Mouse (Mus musculus): ENCODE measurements around the gene Rmi2.

Gene Rmi2

DNA sequence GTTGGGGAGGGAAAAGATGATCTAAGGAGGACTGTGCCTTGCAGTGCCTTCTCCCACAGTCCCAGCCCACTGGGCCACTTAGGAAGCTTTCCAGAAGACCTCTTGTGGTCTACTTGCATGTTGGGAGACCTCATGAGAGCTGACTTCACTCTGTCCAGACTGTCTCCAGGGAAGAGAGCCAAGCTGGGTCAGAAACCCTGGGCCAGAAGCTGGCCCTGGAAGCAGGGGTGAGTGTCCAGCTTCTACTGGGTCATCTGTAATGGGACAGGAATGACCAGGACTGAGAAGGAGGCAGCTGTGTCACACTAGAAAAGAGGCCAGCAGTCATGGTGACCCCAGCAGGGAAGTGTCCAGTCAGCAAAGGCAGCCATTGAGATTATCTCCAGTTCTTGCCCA lies 30.7 kb downstream of the Rmi2 start:
- no peak for DNase-seq (ENCODE audit: low spot score in 2 of 2)

DNA sequence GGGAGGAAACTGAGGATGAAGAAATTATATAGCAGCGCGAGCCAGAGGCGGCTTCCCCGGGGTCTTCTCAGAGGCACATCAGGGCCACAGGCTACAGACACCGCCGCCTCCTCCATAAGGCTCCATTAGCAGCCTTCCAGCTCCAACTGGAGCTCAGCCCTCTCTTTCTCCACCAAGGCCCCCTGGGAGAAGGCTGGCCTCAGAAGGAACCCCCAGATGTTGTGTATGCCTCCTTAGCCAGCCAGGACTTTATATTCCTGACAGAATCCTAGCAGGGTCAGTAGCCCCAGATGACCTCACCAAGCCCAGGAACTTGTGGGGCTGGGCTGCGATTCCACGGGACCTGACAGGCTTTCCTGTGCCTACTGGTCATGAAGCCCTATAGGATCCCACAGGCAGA lies 32.0 kb downstream of the Rmi2 start:
- no peak for DNase-seq (ENCODE audit: low spot score in 2 of 2)

DNA sequence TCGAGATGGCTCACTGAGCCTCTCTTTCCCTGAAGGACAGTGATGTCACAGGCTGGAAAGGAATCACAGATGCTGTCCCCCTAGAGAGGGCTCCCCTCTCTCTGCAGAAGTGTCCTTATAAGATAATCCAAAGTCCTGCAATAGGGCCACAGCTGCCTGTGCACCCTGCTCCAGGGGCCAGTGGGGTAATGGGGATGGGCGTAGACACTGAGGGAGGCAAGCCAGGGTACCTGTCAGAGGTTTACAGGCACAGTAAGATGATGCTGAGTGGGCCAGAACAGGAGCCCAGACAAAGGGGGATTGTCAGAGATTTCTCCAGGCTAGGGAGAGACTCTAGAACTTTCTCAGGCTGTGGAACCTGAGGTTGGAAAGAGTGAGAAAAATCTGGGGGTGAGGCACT lies 32.6 kb downstream of the Rmi2 start:
- no peak for DNase-seq (ENCODE audit: low spot score in 2 of 2)

DNA sequence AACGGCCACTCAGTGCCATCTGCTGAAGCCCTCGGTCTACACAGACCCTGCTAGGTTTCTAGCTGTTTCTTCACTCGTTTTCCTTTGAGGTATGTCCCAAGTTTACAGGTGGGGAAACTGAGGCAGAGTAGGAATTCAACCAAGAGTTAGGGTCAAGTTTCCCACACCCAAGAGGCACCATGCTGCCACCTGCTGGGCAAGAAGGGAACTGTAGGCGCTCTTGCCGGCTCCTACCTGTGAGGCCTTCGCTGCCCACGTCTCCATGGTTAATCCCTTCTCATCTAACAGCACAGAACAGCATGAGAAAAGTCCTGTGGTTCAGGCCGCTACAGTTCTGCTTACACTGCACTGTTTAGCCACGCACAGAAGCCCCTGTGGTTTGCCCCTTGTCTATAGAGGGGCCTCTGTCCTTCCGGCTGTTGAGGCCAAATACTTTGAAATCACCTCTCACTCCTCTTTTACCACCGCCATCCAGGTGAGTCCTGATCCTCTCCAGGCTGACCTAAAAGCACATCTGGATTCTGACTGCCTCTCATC lies 33.1 kb downstream of the Rmi2 start:
- DNase-seq (ENCODE audit: low spot score in 2 of 2): peak; percentile 31 to 77

DNA sequence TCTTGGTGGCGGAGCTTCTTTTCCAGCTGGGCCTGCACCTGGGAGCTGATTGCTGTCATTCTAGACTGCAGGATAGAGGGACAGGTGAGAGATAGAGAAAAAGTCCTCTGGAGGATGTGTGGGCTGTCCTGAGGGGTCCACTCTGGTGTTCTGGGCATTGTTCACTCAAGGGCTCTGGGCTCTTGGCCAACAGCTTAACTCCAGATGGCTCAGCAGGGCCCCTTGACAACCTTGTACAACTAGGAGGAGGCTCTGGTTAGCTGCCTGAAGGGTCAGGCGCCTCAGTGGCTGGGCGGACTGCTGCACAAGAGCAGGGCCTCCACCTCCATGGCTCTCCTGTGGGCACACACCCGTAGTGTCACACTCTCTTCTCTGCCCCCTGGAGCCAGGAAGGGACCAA lies 36.1 kb downstream of the Rmi2 start:
- DNase-seq (ENCODE audit: low spot score in 2 of 2): no peak

DNA sequence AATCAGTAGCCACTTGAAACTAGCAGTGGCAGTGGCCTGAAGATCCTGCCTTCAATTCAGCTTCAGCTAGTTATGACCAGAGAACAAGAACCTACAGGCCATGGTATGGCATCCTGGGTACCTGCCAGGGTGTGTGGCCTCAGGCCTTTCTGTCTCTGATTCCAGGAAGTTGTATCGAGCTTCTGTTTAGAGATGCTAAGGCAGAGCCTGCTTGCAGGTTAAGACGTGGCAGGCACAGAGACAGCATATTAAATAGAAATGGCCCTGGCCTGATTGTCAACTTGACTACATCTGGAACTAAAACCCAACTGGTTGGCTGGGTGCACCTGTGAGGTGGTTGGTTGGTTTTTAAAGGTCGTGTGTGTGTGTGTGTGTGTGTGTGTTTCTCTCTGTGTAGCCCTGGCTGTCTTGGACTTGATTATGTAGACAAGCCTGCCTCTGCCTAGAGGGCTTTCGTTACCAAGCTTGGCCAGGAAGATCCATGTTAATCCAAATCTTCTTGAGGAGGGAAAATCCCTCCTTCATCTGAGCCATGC lies 38.0 kb downstream of the Rmi2 start:
- no peak for DNase-seq (ENCODE audit: low spot score in 2 of 2)

DNA sequence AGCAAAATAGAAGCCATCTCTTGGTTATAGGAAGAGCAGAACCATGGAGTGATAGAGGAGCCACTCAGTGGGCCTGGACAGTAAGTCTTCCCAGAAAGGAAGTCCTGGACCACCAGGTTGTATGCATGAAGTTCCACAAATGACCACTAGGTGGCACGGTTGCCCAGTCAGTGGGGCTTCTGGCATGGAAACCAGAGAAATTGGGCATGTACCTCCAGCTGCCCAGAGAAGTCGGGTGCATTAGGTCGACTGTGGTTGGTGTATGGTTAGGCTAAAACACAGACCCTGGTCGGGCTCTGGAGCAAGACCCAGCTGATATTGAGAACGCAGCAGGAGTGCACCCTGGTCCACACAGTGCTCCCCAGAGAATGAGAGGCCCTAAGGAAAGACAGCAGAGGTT lies 38.8 kb downstream of the Rmi2 start:
- peak; percentile 74 to 91 for DNase-seq (ENCODE audit: low spot score in 2 of 2)

DNA sequence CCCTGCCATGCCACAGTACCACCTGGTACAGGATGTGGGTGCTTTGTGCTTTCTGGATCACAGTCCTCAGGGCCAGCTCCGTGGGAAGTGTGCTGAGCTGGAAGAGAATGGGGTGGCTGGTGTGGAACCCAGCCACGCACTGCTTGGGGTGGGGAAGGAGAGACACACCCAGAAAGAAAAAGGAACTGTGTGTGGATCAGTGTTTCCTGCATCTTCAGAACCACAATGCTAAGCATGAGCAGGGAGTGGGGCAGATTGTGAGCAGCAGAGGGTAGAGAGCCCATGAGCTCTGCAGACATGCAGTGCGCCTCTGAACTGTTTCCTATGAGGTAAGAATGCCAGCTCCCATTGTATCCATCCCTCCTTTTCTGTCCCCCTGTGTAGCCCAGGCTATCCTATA lies 43.4 kb downstream of the Rmi2 start:
- DNase-seq (ENCODE audit: low spot score in 2 of 2): no peak

DNA sequence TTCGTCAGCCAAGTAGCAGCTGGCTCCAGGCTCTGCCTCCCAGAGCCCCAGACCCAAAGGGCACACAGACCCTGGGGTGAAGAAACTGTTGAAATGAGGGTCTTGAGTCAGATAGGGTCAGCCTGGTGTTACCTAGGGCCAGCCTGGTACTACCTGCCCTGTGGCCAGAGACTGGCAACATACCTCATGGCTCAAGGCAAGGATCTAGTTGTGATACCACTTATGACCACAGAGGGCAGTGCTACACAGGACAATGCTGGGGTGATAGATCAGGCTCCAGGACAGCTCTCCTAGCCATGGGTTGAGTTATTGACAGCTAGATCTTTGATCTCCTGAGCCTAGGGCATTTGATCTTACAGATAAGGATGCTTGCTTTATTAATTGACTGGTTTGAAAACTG lies 44.6 kb downstream of the Rmi2 start:
- peak; percentile 39 to 67 for DNase-seq (ENCODE audit: low spot score in 2 of 2)

DNA sequence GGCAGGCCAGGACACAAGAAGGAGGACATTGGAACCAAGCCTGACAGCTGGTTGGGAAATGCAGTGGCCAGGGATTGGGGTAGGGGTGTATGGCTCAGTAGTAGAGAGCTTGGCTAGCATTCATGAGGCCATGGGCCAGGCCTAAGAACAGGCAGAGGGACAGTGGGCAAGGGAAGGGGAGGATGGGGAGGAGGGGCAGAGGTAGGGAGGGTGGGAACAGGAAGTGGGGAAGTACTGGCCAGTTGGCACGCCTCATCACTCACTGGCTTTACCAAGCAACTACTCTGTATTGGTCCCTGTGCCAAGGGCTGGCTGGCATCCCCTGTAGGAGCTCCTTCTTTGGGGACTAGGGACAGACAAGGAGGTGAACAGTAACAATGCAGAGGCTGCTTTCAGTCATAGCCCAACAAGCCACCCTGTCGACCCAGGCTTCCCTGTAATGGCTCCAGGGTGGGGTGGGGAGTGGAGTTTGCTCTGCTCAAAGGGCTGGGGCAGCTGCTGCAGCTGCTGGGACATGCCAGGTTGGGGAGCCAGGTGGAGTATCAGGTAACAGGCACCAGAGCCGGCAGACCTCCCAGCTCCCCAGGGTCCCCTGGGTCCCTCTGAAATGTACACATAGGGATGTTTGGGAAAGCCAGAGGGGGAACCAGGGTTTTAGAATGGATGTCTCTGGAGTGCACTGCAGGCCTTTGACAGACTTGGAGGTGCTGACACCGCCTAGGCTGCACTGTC lies 46.5 kb downstream of the Rmi2 start:
- no peak for DNase-seq (ENCODE audit: low spot score in 2 of 2)

DNA sequence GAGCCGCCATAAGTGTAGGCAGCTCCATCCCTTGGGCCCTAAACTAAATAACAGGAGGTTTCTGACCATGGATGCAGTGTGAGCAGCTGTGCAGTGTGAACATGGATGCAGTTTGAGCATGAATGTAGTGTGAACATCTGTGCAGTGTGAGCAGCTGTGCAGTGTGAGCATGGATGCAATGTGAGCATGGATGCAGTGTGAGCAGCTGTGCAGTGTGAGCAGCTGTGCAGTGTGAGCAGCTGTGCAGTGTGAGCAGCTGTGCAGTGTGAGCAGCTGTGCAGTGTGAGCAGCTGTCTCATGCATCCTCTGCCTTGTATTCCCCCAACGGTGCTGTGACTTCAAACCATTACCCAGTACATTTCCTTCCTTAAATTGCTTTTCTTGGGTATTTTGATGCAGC lies 52.6 kb downstream of the Rmi2 start:
- no peak for DNase-seq (ENCODE audit: low spot score in 2 of 2)

DNA sequence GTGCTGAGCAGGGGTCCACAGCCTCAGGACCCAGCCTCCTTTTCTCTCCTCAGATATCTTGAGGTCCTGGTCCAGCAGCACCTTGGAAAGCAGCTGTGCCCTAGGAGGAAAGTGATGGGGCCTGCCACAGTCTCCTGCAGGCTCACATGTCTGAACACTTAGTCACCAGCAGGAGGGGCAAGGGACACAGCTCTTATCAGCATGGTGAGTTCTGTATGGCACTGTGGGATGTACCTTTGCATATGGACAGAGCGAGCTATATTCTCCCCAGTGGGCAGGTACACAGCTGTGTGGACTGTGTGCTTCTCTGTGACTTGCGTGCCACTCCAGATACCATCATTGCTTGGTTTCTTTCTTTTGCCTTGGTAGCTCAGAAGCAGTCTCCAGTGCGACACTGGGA lies 55.5 kb downstream of the Rmi2 start:
- no peak for DNase-seq (ENCODE audit: low spot score in 2 of 2)

DNA sequence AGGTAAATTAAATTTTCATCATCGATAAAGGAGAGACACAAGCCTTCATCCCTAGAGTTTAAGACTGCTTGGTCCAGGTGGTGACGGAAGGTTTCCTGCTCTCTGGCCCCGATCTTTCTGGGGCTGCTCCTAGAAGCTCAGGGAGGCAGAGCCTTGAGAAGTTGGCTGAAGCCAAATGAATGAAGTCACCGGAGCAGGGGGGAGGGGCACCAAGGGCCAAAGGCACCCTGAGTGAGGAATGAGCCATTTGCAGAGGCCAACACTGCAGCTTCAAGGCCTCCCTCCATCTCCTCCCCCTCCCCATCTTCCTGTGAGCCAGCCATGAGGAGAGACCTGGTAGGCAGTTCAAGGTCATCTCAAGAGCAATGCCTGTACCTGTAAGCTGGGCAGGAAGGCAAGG lies 58.3 kb downstream of the Rmi2 start:
- DNase-seq (ENCODE audit: low spot score in 2 of 2): no peak

DNA sequence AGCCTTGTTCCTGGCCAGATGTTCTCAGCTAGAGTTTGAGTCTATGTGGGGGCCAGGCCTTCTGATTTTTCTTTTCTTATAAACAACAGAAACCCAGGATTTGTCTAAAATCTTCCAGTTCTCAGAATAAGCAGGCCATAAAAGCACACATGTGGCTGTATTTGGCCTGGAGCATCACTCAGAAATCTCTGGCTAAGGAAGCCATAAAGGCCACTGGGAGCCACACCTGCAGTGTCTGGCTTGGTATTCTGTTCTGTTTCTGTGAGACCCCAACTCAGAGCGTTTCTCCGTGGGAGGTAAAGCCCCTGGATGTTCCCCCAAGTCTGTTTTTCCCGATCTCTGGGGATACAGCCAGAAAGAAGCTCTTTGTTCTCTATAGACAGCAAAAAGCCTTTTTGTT lies 61.0 kb downstream of the Rmi2 start:
- no peak for DNase-seq (ENCODE audit: low spot score in 2 of 2)

DNA sequence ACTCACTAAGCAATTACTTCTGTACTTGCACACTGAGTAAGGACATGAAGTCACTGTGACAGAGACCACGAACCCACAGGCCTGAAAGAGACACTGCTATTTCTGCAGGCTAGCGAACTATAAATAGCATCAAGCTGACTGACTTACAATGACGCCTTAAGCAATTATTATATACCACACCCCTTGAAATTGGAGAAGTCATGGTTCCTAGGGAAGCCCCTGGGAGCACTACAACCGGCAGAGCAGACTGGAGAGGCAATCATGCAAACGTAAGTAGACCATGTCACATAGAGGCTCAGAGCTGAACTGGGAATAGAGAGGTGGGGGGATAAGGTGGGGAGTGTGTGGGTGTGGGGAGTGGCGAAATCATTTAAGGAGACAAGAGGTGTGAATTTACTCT lies 62.5 kb downstream of the Rmi2 start:
- DNase-seq (ENCODE audit: low spot score in 2 of 2): no peak

DNA sequence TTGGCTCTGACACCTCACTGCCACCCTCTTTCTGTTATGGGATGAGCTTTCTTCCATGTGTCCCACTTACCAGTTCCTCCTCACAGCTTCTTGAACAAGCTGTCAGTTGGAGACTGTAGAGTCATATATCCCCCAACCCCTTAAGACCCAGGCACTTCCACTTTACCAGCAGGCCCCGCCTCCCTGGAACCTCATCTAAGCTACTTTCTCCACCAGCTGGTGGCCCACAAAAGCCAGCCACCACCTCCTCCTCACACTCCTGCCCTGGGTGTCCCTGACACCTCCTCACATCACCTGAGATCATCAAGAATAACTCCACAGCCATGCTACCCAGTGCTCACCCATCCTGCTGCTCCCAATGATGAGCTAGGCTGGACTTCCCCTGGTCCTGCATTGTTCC lies 65.9 kb downstream of the Rmi2 start:
- DNase-seq (ENCODE audit: low spot score in 2 of 2): peak in 1 of 2 experiments; percentile 37

DNA sequence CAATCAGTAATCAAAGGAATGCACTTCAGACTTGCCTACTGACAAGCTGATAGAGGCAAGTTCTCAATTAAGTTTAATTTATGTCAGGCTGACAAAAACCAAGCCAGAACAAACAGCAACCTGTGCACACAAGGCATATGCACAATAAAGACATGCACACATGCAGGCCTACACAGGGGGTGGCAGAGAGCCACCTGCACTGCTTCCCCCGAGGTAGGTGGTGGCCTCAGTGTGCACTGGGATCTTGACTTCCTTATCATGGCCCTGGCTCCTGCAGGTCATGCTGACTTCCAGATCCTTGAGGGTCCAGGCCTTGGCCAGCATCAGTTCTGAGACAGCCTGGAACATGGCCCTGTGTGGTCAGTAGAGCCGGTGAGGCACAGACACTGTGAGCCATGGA lies 67.1 kb downstream of the Rmi2 start:
- peak; percentile 32 to 36 for DNase-seq (ENCODE audit: low spot score in 2 of 2)

DNA sequence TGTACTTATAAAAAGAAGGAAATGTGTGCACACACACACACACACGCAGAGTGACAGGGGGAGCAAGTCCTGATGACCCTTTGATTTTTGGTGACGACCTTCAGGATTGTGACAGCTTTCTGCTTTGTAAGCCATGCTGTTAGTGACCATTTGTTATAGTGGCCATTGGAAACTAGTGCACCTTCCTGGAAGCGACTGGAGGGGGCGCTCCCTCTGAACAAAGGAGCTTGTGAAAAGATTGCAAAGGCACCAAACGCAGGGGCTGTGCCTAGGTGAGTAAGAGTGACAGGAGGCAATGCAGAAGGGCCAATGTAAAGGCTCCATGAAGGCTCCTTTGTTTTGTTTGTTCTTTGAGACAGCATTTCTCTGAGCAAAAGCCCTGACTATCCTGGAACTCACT lies 68.0 kb downstream of the Rmi2 start:
- no peak for DNase-seq (ENCODE audit: low spot score in 2 of 2)

DNA sequence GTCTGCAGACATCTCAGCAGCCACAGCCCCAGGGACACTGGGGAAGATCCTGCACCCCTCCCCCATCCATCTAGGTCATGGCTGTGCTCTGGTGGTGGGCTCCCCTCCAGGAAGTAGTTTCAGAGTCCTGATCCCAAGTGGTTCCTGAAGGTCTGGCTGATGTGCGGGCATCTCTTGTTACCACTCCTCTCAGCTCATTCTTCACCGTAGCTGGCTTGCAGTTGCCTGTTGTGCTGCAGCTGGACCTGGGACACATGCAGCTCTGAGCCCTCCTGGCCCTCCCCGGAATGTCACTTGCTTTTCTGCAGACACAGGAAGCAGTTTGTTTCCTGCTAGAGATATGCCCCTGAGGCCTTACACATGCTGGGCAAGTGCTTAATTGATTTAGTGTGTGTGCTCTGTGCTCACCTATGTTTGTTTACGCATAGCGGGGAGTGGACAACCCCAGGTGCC lies 70.8 kb downstream of the Rmi2 start:
- DNase-seq (ENCODE audit: low spot score in 2 of 2): peak; percentile 53 to 57

DNA sequence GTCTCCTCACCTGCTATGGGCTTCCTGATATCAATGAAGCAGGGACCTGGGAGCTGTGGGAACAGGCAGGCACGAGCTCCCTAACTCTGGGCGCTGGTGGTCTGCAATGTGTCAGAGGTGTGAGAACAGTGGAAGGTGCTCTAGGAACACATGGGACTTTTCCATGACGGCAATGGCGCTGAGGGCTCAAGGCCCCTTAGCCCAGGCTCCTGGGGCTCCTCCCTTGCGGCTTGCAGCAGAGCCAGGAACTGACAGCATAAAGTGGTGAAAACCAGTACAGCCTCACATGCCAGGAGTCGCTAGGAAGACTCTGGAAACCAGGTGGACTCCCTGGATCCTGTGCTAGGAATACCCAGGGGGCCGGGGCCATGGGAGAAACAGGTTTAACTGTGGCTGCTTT lies 75.7 kb downstream of the Rmi2 start:
- no peak for DNase-seq (ENCODE audit: low spot score in 2 of 2)

DNA sequence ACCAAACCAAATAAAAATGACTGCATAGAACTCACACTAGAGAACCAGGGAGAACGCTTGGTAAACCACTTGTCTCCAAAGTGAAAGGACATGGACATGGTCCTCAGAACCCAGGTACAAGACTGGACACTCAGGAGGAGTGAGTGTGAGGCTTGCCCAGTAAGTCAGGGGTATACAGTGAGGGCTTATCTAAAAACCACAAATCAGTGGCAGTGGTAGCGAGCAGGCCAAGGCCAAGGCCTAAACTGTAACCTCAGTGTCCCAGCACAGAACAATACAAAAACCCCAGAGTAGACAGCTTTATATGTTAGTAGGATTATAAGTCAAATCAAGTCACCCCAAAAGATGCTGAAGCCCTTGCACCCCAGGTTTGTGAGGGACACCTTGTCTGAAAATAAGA lies 76.2 kb downstream of the Rmi2 start:
- DNase-seq (ENCODE audit: low spot score in 2 of 2): no peak

DNA sequence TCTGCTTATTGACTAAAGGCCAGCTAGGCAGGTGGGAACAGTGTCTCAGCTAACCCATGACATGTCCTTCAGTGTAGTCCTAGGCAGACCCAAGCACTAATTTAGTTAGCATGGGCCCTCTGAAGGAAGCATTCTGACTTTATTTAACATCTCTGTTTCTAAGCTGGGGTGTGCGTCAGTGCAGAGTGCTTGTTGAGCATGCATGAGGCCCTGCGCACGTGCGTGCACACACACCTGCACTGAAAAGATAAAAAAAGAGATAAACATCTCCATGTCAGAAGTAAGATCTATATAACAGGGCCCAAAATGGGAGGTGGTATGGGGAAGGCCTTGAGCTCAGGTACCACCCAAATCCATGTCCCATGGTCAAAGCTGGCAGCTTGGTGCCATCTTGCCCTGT lies 80.2 kb downstream of the Rmi2 start:
- peak; percentile 19 to 40 for DNase-seq (ENCODE audit: low spot score in 2 of 2)

DNA sequence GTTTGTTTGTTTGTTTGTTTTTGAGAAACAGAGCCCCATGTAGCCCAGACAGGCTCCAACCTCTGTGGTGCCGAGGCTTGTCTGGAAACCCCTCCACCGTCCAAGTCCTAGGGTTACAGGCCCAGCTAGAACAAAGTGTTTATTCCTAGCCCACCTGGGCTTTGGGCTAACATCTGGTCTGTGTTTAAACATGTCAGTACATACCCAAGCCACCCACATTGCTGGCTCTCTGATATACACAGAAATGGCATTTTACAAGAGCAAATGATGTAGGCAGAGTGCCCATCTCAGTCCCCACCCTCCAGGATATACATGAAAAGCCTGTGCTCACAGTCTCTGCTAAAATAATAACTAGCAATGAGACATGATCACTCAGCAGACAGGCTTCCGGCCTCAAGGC lies 81.4 kb downstream of the Rmi2 start:
- DNase-seq (ENCODE audit: low spot score in 2 of 2): no peak

DNA sequence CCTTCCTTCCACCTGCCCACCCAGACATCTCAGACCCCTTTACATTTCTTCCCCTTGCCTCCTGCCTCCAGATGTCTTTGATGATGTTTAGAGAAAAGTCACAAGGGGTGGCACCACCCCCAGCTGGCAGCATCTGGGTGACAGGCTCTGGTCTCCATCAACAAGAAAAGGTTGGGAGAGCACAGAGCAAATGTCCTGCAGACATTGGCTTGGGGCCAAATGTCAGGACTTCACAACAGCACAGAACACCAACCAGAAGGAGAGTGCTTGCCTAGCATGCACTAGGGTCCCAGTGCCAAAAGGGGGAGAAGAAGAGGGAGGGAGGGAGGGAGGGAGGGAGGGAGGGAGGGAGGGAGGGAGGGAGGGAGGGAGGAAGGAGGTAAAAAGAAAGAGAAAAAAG lies 85.0 kb downstream of the Rmi2 start:
- DNase-seq (ENCODE audit: low spot score in 2 of 2): no peak

All from thymus, postnatal 10 days (tissue).